Mouse (Mus musculus) Muller cell, postnatal 12 days (primary cell): ENCODE measurements at regions not wholly inside any gene's neighbourhood (a gene's known extent, or its start where the extent isn't known, plus 50 kb on each side); places are given as distances from the start of the nearest gene placed in this dataset.

Experiments
- DNase-seq: peaks from one replicate; pipeline ENCODE4 v3.0.0-alpha.2; 2015; ENCODE audit errors: inconsistent ontology term

DNA sequence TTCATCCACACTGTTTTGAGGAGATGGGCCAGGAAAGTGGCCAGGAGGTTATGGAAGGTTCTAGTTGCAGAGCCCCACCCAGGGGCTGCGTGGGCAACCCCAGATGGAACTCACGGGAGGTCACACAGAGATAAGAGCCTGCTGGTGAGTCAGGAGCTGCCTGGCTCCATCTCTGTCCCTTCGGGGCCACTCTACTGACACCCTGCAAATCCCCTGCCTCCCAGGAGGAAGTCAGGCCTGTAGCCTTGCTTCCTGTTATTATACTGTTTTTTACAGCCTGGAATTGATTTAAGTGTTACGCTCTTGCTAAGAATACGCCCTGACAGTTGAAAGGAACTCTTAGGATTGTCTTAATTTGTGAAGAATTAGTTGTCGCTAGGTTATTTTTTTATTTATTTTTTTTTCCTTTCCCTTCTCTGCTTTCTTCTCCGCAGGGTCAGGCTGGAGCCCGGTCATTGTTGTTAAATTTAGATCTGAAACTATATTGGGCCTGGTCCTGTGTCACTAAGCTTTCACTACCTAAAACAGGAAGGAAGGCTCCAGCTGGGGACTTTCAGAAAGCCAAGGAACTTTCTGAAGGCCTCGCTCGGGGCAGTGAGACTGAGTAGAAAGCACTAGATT is 497.9 kb downstream of the Med13l start:
- DNase-seq = no peak

DNA sequence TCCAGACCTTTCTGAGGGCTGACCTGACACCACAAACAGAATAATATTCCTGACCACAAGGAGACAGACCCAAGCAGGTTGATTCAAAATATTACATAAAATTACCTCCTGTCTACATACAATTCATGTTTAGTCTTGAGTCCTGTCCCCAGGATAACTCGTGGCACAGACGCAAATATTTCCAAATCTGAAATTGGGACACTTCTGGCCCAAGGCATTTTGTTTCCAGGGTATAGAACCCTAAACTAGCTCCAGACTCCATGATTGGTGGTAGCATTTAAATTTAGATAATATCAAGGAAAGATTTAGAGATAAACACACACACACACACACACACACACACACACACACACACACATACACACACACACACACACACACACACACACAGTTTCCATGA is 498.7 kb downstream of the Med13l start:
- DNase-seq = no peak

GRCm38 (mm10) chr5:119060886-119061285 is 500.4 kb downstream of the Med13l start:
- peak; percentile 5 for DNase-seq

DNA sequence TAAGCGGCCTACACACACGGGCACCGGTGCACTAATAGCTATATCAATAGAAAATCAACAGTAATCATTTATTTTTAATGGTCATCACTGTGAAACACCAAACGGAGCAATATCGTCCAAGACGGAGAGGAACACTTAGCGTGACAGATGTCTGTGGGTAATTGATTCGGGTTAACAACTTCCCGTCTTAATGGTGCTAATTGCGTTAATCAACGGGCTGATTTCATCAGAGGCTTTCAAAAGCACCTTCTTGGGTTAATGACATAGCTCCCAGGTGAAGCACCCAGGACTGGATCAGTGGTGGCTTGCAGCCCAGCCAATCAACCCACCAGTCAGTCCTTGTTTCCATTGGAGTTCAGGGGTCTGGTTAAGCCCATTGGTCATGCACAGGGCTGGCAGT is 502.0 kb downstream of the Med13l start:
- DNase-seq = no peak

- no peak for DNase-seq
Observed at GRCm38 (mm10) chr5:119066666-119067065, 506.2 kb downstream of the Med13l start.

DNA sequence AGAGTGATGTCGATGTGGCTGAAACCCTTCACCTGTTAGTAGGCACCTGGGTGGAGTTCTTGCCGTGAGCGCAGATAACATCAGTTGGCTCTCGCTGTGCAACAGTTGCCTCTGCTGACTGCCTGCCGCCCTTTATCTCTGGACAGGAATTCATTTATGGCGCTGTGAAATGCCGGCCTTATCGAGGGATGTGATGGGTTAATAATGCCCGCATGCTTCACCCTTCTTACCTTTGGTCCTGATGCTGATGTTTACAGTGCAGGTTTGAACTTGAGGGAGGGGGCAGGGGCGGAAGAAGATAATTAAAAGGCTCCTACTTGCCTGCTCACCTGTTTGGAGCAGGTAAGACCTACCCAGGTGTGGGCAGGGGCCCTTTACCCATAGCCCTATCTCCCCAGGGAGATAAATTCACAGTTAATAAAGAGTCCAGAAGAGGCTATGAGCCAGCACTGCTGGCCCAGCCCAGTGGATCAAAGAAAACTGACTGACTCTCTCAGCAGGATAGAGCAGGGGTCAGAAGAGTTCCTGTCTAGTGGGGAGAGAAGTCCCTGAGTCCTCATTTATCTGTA is 509.4 kb downstream of the Med13l start:
- DNase-seq = no peak

DNA sequence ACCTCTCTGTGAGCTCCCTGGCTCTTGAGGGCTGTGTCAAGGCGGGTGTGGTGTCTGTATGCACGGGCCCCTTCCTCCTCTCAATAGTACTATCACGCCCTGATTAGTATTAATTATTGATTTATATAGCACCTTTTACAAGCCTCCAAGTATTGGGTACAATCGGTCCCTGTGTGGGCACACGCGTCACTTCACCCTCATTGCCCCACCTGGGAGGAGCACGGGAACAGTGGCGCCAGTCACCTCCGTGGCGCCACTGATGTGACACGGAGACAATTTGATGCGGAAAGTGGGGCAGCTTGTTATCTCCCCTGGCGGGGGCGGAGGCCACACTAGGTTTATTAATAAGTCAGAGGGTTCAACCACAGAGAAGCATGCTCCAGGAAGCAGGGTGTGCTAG is 512.2 kb downstream of the Med13l start:
- DNase-seq = no peak

DNA sequence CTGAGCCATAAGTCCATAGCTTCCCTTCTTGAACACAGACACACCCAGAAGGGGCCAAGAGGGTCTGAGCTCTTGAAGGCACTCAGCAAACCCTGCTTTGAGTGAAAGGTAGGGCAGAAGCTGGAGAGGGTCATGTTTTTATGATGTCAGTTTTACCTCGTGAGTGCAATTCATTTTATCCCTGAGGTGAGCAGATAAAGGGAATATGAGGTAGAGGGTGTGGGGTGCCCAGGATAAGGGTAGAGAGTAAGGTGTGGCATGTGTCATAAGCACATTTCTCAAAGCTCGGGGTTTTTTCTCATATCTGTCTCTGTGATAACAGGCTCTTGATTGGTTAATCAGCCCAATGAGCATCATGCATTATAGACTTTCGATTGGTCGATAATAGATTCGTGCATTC is 520.3 kb downstream of the Med13l start:
- DNase-seq = no peak

GRCm38 (mm10) chr5:119082895-119083294 is 522.4 kb downstream of the Med13l start:
- no peak for DNase-seq

- no peak for DNase-seq
Observed at GRCm38 (mm10) chr5:119097576-119098193, 537.2 kb downstream of the Med13l start.

DNA sequence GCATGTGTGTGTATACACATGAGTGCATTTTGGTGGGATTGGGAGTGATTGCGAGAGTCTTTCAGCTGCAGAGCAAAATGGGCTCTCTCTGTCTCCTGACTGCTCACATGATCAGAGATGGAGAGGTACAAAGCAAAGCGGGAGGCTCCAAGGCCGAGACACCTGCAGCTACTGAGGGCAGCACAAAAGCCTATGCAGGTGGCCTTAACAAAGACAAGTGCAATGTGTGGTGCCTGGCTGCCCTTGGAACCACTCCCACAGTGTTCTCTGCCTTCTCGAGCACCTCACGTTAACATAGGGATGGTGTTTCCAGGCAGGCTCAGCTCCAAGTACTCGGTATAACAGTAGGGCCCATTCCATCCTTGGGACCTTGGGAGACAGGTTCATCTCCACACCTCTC is 539.3 kb downstream of the Med13l start:
- DNase-seq = no peak

DNA sequence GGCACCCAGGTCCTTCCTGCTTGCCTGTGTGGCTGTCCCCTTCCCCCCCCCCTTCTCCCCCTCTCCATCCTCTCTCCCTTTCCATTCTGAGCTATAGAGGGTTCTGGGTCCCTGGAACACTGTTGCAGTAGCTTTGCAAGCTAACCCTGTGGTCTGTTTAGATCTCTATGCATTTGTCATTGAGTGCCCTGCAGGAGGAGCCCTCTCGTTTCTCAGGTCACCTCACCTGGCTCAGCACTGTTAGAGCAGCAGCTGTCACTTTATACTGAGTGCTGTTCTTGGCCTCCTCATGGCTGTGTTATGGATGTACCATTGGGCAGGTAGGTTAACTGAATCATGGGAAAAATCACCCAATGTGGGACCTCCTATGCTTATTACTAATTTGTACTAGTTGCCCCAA is 543.0 kb downstream of the Med13l start:
- DNase-seq = no peak

- DNase-seq = no peak
Observed at GRCm38 (mm10) chr5:119107898-119108297, 547.4 kb downstream of the Med13l start.

DNA sequence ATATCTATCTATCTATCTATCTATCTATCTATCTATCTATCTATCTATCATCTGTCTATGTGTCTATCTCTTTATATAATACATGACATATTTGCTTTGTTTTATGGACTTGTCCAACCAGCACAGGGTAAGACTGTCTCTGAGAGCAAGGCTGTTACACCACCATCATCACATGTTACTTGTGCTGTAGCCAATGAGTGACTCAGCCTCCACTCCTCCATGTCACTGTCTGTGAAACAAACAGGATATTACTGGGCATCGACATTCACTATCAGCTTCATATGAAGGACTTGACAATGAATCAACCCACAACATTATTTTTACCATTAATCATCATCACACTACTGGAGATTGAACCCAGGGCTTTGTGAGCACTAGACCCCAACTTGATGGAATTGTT is 549.0 kb downstream of the Med13l start:
- no peak for DNase-seq

GRCm38 (mm10) chr5:119114074-119114473 is 553.6 kb downstream of the Med13l start:
- DNase-seq = no peak

DNA sequence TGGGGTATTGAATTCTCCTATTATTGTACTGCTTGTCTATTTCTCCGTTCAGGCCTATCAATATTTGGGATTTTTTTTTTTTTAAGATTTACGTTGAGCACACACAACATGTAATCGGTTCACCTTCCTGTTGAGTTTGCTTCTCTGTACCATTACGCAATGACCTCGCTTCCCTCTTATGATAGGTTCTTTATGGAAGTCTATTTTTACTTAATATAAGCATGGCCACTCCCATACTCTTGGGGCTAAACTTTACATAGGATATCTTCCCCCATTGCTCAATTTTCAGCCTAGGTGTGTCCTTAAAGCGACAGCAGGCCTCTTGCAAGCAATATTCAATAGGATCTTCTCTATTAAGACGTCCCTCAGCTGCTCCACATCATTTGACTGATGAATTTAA is 544.7 kb upstream of the Tbx3 start:
- DNase-seq = no peak

DNA sequence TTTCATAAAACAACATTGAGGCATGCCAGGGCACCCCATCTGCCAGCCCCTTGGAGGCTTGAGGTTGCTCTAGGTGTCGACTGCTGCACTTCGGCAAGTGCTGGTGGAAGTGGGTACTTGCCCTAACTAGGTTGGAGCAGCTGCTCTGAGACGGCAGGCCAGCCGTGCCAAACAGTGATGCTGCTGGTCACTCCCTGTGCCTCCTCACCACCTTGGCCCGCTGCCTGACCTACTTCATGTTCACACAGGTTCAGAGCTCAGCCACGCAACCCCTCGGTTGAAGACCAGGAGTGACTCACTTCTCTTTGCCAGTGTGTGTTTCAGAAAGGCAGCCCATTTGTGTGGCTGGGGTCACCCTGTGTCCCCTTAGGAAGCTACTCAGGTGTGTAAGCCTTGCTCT is 540.3 kb upstream of the Tbx3 start:
- no peak for DNase-seq

DNA sequence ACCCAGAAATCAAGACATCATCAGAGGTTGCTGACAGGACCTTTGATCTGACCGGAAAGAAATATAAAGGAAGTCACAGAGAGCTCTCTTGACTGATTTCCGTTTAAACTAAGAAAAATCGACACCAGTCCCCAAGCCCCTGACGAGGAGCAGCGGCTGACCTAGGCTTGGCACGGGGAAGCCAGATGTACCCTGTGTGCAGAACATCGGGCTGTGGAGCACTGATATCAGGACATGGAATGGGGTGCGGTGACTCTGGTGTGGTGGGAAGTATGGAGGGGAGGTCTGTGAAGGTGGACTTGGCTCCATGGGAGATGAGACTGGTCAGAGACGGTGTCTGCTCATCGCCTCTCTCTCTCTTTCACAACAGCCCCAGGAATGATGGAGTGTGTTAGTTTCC is 539.0 kb upstream of the Tbx3 start:
- no peak for DNase-seq

DNA sequence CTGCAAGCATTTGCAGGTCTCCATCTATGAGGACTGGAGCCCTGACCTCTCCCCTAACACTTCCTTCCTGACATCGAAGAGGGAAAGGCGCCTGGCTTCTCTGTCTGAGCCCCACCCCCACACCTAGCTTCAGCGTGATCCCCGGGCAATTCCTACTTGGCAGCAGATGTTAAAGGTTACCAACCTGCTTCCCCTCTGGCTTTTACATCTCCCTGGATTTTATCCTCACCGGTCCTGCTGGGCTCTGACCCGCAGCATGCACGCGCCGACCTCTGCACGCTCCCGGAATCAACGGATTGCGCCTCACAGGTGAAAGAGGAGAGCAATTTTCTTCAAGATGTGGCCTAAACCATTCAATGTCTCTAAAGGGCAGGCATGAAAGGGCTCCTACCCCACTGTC is 537.1 kb upstream of the Tbx3 start:
- no peak for DNase-seq

DNA sequence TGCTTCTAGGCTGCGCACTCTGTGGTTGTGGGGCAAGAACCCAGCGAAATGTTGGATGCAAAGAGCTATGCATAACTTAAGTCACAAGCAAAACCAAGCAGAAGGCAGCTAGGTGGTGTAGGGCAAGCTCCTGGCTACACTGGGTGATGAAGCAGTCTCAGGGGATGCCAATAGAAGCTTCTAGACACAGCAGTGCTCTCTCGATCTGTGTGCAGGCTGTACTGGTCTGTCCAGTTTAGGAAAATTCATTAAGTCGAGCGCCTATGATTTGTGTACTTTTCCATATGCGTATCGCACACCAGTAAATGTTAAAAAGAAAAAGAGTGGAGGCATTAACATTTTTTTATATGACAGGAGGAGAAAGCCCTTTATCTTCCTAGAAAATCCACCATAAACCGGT is 533.6 kb upstream of the Tbx3 start:
- DNase-seq = no peak

GRCm38 (mm10) chr5:119137409-119137808 is 533.1 kb upstream of the Tbx3 start:
- DNase-seq = no peak

- no peak for DNase-seq
Observed at GRCm38 (mm10) chr5:119137821-119138221, 532.6 kb upstream of the Tbx3 start.

- no peak for DNase-seq
Observed at GRCm38 (mm10) chr5:119138293-119138692, 532.2 kb upstream of the Tbx3 start.

- no peak for DNase-seq
Observed at GRCm38 (mm10) chr5:119139336-119139735, 531.1 kb upstream of the Tbx3 start.
